ENCODE assay signal across 16 mouse cellular contexts in genomic region chr9:107305012-107305411, GRCm38 (mm10). TPM values are rescaled to one million over a fixed set of nuclear protein-coding genes. Genes with fewer than 3 reads are reported as not detected.
A peak's percentile ranks its signal among the peaks of the same experiment; 100 is the strongest.
DNase-seq lines count a peak whose midpoint lies in the region; ATAC-seq and TF ChIP-seq lines count a peak whose summit lies in the region.
"Had no signal": no experiment of that assay in that cellular context is flagged by ENCODE, and none has a peak within 500 bp of the region (broad histone marks: within the 10 kb centered on the region; RNA-seq: fewer than 3 reads in every experiment).

No protein-coding gene starts in this region.

- intact Hi-C loops in gastrocnemius, adult 2 months (cut with DNase I), result no loop called here

- no peak for DNase-seq in gastrocnemius, adult 2 months
- DNase-seq in gastrocnemius, adult 18-20 months (ENCODE audit: low spot score), result no peak
- DNase-seq in kidney, adult 2 months, result peak; percentile 72
- DNase-seq in kidney, postnatal 10 days, result no peak
- no peak for DNase-seq in lung, postnatal 36 days
- no peak for DNase-seq in midbrain, postnatal 0 days (ENCODE audit: low spot score)
- DNase-seq: cerebellum, adult 2 months; retina, postnatal 1 day; thymus, postnatal 14 days had no signal

- peak overlapping the region; percentile 85 for H3K27ac ChIP-seq in gastrocnemius, adult 2 months
- H3K27ac ChIP-seq in kidney, adult 2 months (ENCODE audit: insufficient read depth, low read depth, low read length), result peak overlapping the region; percentile 74
- H3K27ac ChIP-seq in lung, embryonic 16.5 days (ENCODE audit: low read length), result peak overlapping the region; percentile 90
- H3K27ac ChIP-seq in stomach, embryonic 16.5 days (ENCODE audit: low read length), result peak overlapping the region; percentile 93
- H3K27ac ChIP-seq in midbrain, postnatal 0 days (ENCODE audit: low read depth, low read length), result no peak overlapping the region
- H3K27ac ChIP-seq: midbrain, embryonic 10.5 days; neural tube, embryonic 15.5 days had no signal

- H3K27me3 ChIP-seq in kidney, adult 2 months (replicated peaks; ENCODE audit: control insufficient read depth, insufficient read depth, low read length), result no peaks in the 10 kb centered on the region
- no peaks in the 10 kb centered on the region for H3K27me3 ChIP-seq in lung, embryonic 16.5 days (ENCODE audit: control insufficient read depth, insufficient read depth, low read depth, low read length)
- no peaks in the 10 kb centered on the region for H3K27me3 ChIP-seq in stomach, embryonic 16.5 days (ENCODE audit: control insufficient read depth, insufficient read depth, low read length)
- H3K27me3 ChIP-seq in midbrain, postnatal 0 days (ENCODE audit: insufficient read depth, low read length), result no peaks in the 10 kb centered on the region
- H3K27me3 ChIP-seq: neural tube, embryonic 15.5 days had no signal

- no peak overlapping the region for H3K4me3 ChIP-seq in gastrocnemius, adult 2 months
- no peak overlapping the region for H3K4me3 ChIP-seq in kidney, adult 2 months (ENCODE audit: insufficient read depth, low read depth, low read length)
- no peak overlapping the region for H3K4me3 ChIP-seq in lung, embryonic 16.5 days (ENCODE audit: low read length)
- no peak overlapping the region for H3K4me3 ChIP-seq in stomach, embryonic 16.5 days (replicated peaks; ENCODE audit: low read length)
- no peak overlapping the region for H3K4me3 ChIP-seq in midbrain, postnatal 0 days (ENCODE audit: low read depth, low read length)
- H3K4me3 ChIP-seq: midbrain, embryonic 10.5 days; neural tube, embryonic 15.5 days had no signal

- H3K36me3 ChIP-seq in kidney, adult 2 months (ENCODE audit: control insufficient read depth, insufficient read depth, low read length), result peaks cover 6% of the 10 kb centered on the region
- H3K36me3 ChIP-seq in lung, embryonic 16.5 days (ENCODE audit: control insufficient read depth, insufficient read depth, low read length), result peaks cover 14% of the 10 kb centered on the region
- H3K36me3 ChIP-seq in stomach, embryonic 16.5 days (ENCODE audit: control insufficient read depth, insufficient read depth, low read length), result peaks cover 10% of the 10 kb centered on the region; the same call in 1 of the 2 replicates
- peaks cover 16% of the 10 kb centered on the region for H3K36me3 ChIP-seq in midbrain, postnatal 0 days (ENCODE audit: insufficient read depth, low read length)

- no peaks in the 10 kb centered on the region for H3K9me3 ChIP-seq in lung, embryonic 16.5 days (ENCODE audit: control insufficient read depth, low read length)
- no peaks in the 10 kb centered on the region for H3K9me3 ChIP-seq in stomach, embryonic 16.5 days (replicated peaks; ENCODE audit: control insufficient read depth, low read length)
- H3K9me3 ChIP-seq in midbrain, postnatal 0 days (ENCODE audit: low read length), result no peaks in the 10 kb centered on the region
- H3K9me3 ChIP-seq: midbrain, embryonic 10.5 days; neural tube, embryonic 15.5 days had no signal

- TF ChIP-seq CTCF in gastrocnemius, adult 2 months (IDR thresholded peaks at IDR 0.05), result no peak
- no peak for TF ChIP-seq CTCF in kidney, adult 2 months (conservative IDR thresholded peaks at IDR 0.05; ENCODE audit: insufficient read depth, insufficient read length, low read depth, low read length)
- no peak for TF ChIP-seq CTCF in midbrain, postnatal 0 days (IDR thresholded peaks at IDR 0.05)

- no peak for ATAC-seq in lung, embryonic 16.5 days (ENCODE audit: low read depth)
- no peak for ATAC-seq in stomach, embryonic 16.5 days (ENCODE audit: insufficient read depth, low FRiP score)
- no peak for ATAC-seq in midbrain, postnatal 0 days (ENCODE audit: low FRiP score)
- ATAC-seq: forebrain, embryonic 14.5 days; inflammation-experienced regulatory T-cells, adult 6 months had no signal

- peak overlapping the region; percentile 33; the same call in 1 of the 2 replicates for H3K9ac ChIP-seq in lung, embryonic 16.5 days (ENCODE audit: low read length)
- peak overlapping the region; percentile 55; the same call in 1 of the 2 replicates for H3K9ac ChIP-seq in stomach, embryonic 16.5 days (ENCODE audit: low read length)
- no peak overlapping the region for H3K9ac ChIP-seq in midbrain, postnatal 0 days (replicated peaks; ENCODE audit: low read length, poor library complexity, severe bottlenecking)
- H3K9ac ChIP-seq: neural tube, embryonic 15.5 days had no signal

- peaks cover 62% of the 10 kb centered on the region for H3K4me1 ChIP-seq in kidney, adult 2 months (ENCODE audit: control insufficient read depth, insufficient read depth, low read length)
- peaks cover 36% of the 10 kb centered on the region for H3K4me1 ChIP-seq in lung, embryonic 16.5 days (replicated peaks; ENCODE audit: control insufficient read depth, insufficient read depth, low read length)
- peaks cover 36% of the 10 kb centered on the region for H3K4me1 ChIP-seq in stomach, embryonic 16.5 days (ENCODE audit: control insufficient read depth, insufficient read depth, low read length)
- no peaks in the 10 kb centered on the region for H3K4me1 ChIP-seq in midbrain, postnatal 0 days (ENCODE audit: insufficient read depth, low read length)
- H3K4me1 ChIP-seq: midbrain, embryonic 10.5 days; neural tube, embryonic 15.5 days had no signal

- WGBS in kidney, adult 2 months, result 70% methylated on average over 4 of the region's 4 CpGs
- WGBS in lung, embryonic 16.5 days, result 66% methylated on average over 4 of the region's 4 CpGs
- WGBS in stomach, embryonic 16.5 days, result 79% methylated on average over 4 of the region's 4 CpGs
- 82% methylated on average over 4 of the region's 4 CpGs for WGBS in midbrain, postnatal 0 days

- TF ChIP-seq POLR2A in kidney, adult 2 months (IDR thresholded peaks at IDR 0.05; ENCODE audit: low read depth, low read length), result no peak

- no peak overlapping the region for H3K4me2 ChIP-seq in lung, embryonic 16.5 days (ENCODE audit: low read depth, low read length)
- H3K4me2 ChIP-seq in stomach, embryonic 16.5 days (ENCODE audit: low read depth, low read length), result no peak overlapping the region
- no peak overlapping the region for H3K4me2 ChIP-seq in midbrain, postnatal 0 days (ENCODE audit: low read depth, low read length, poor library complexity, severe bottlenecking)
- H3K4me2 ChIP-seq: neural tube, embryonic 15.5 days had no signal

RNA-seq across cellular contexts. Expression of gene Cish, which starts 9.2 kb away (rescaled TPM):
- 100 to 1,000 TPM in 1 of 2 experiments, 10 to 100 TPM in 1; 25.7 to 113 TPM for total RNA-seq in gastrocnemius, adult 2 months (2021)
- 1 to 10 TPM; 6.0 to 6.6 TPM for total RNA-seq in gastrocnemius, adult 18-20 months (2021)
- 49.7 and 69.1 TPM in 2 replicates for polyA plus RNA-seq in kidney, adult 2 months (2012; rRNA removed)
- 19.3 and 20.5 TPM in 2 replicates for polyA plus RNA-seq in lung, embryonic 16.5 days (2015; fragmentation: Nextera tagmentation; extraction: Ambion mirVana)
- 13.2 and 16.5 TPM in 2 replicates for polyA plus RNA-seq in stomach, embryonic 16.5 days (2015; fragmentation: Nextera tagmentation; extraction: Ambion mirVana)
- total RNA-seq in midbrain, postnatal 0 days (2014; rRNA removed), result 2.4 and 6.0 TPM in 2 replicates
- 6.5 and 6.7 TPM in 2 replicates for polyA plus RNA-seq in midbrain, postnatal 0 days (2015; fragmentation: Nextera tagmentation; extraction: Ambion mirVana)

RNA-seq across cellular contexts. Expression of gene Mapkapk3, which starts 15.3 kb away (rescaled TPM):
- total RNA-seq in gastrocnemius, adult 2 months (2021), result 10 to 100 TPM; 32.6 to 48.1 TPM
- 10 to 100 TPM; 33.6 to 34.8 TPM for total RNA-seq in gastrocnemius, adult 18-20 months (2021)
- polyA plus RNA-seq in kidney, adult 2 months (2012; rRNA removed), result 24.3 and 25.7 TPM in 2 replicates
- polyA plus RNA-seq in lung, embryonic 16.5 days (2015; fragmentation: Nextera tagmentation; extraction: Ambion mirVana), result 17.8 and 20.6 TPM in 2 replicates
- polyA plus RNA-seq in stomach, embryonic 16.5 days (2015; fragmentation: Nextera tagmentation; extraction: Ambion mirVana), result 41.2 and 46.4 TPM in 2 replicates
- total RNA-seq in midbrain, postnatal 0 days (2014; rRNA removed), result 2.3 and 3.2 TPM in 2 replicates
- 1.3 and 2.2 TPM in 2 replicates for polyA plus RNA-seq in midbrain, postnatal 0 days (2015; fragmentation: Nextera tagmentation; extraction: Ambion mirVana)

RNA-seq across cellular contexts. Expression of gene Hemk1, which starts 33.1 kb away (rescaled TPM):
- total RNA-seq in gastrocnemius, adult 2 months (2021), result 10 to 100 TPM; 11.6 to 14.4 TPM
- total RNA-seq in gastrocnemius, adult 18-20 months (2021), result 10 to 100 TPM; 11.8 to 13.3 TPM
- polyA plus RNA-seq in kidney, adult 2 months (2012; rRNA removed), result 35.0 and 42.1 TPM in 2 replicates
- 11.5 and 12.4 TPM in 2 replicates for polyA plus RNA-seq in lung, embryonic 16.5 days (2015; fragmentation: Nextera tagmentation; extraction: Ambion mirVana)
- polyA plus RNA-seq in stomach, embryonic 16.5 days (2015; fragmentation: Nextera tagmentation; extraction: Ambion mirVana), result 11.3 and 11.8 TPM in 2 replicates
- total RNA-seq in midbrain, postnatal 0 days (2014; rRNA removed), result 15.8 and 21.3 TPM in 2 replicates
- 15.9 and 19.4 TPM in 2 replicates for polyA plus RNA-seq in midbrain, postnatal 0 days (2015; fragmentation: Nextera tagmentation; extraction: Ambion mirVana)

RNA-seq across cellular contexts. Expression of gene 6430571L13Rik, which starts 35.4 kb away (rescaled TPM):
- 10 to 100 TPM; 37.9 to 49.6 TPM for total RNA-seq in gastrocnemius, adult 2 months (2021)
- total RNA-seq in gastrocnemius, adult 18-20 months (2021), result 10 to 100 TPM; 31.8 to 32.2 TPM
- polyA plus RNA-seq in kidney, adult 2 months (2012; rRNA removed), result 6.1 and 7.4 TPM in 2 replicates
- 0.83 and 0.85 TPM in 2 replicates for polyA plus RNA-seq in lung, embryonic 16.5 days (2015; fragmentation: Nextera tagmentation; extraction: Ambion mirVana)
- polyA plus RNA-seq in stomach, embryonic 16.5 days (2015; fragmentation: Nextera tagmentation; extraction: Ambion mirVana), result 0.47 and 0.90 TPM in 2 replicates
- total RNA-seq in midbrain, postnatal 0 days (2014; rRNA removed), result 11.0 and 13.6 TPM in 2 replicates
- 10.4 and 11.1 TPM in 2 replicates for polyA plus RNA-seq in midbrain, postnatal 0 days (2015; fragmentation: Nextera tagmentation; extraction: Ambion mirVana)
- total RNA-seq: granulocyte monocyte progenitor cell, adult 5-6 weeks had no signal
